Mouse (Mus musculus) liver, adult 2 months (tissue): ENCODE results near the gene Mup12. TPM values are rescaled to one million over a fixed set of nuclear protein-coding genes. Genes with fewer than 3 reads are reported as not detected.
A peak's percentile ranks its signal among the peaks of the same experiment; 100 is the strongest.
"Not testable (repeated sequence)": the region's sequence is repeated elsewhere in the genome, so short reads cannot be mapped to it uniquely, and the experiment has no call there.

Source experiments
- DNase-seq: peaks from one replicate; pipeline ENCODE4 v3.0.0-alpha.2; 2011; ENCODE audit warnings: low read depth, low spot score; ENCODE audit errors: extremely low read depth
- H3K27ac ChIP-seq: fragments of 200-500 bp; replicated peaks from 2 replicates; pipeline ENCODE4 v1.5.1; 2012; ENCODE audit warnings: low read depth, mild to moderate bottlenecking, control low read depth, inconsistent platforms, low read length; ENCODE audit not compliant: insufficient read depth
- H3K27me3 ChIP-seq: fragments of 200-500 bp; 2 replicates; pipeline ENCODE4 v1.6.1; 2012; ENCODE audit warnings: mild to moderate bottlenecking, moderate library complexity, low read length, inconsistent platforms; ENCODE audit not compliant: control insufficient read depth, insufficient read depth
- H3K36me3 ChIP-seq: fragments of 200-500 bp; 2 replicates; pipeline ENCODE4 v1.6.1; 2012; ENCODE audit warnings: low read length, inconsistent platforms; ENCODE audit not compliant: control insufficient read depth, insufficient read depth
- H3K4me1 ChIP-seq: fragments of 200-500 bp; 2 replicates; pipeline ENCODE4 v1.6.1; 2011; ENCODE audit warnings: low read length; ENCODE audit not compliant: control insufficient read depth, insufficient read depth
- H3K4me3 ChIP-seq: fragments of 200-500 bp; 2 replicates; pipeline ENCODE4 v1.5.1; 2011; ENCODE audit warnings: low read depth, mild to moderate bottlenecking, control low read depth, low read length, moderate library complexity; ENCODE audit not compliant: insufficient read depth
- H3K79me2 ChIP-seq: fragments of 200-500 bp; 2 replicates; pipeline ENCODE4 v1.6.1; 2012; ENCODE audit warnings: inconsistent platforms, mild to moderate bottlenecking, low read length, moderate library complexity; ENCODE audit not compliant: control insufficient read depth, insufficient read depth
- H3K9ac ChIP-seq: fragments of 200-500 bp; 2 replicates; pipeline ENCODE4 v1.6.1; 2012; ENCODE audit warnings: low read depth, mild to moderate bottlenecking, control low read depth, inconsistent platforms, low read length
- WGBS: fragments of 180-500 bp; shearing (Covaris S2); methylation state at CpG from one replicate; pipeline ENCODE4 v1.1.7; 2018; 5-methylcytosine and 5-hydroxymethylcytosine counted together
- polyA plus RNA-seq: library from polyadenylated mRNA; depleted of rRNA; stranded (reverse); fragments of >200 nt; gene quantifications from 2 replicates; pipeline ENCODE4 v1.2.3, GENCODE M21; 2012; rRNA removed
- total RNA-seq: library from RNA; depleted of rRNA; stranded (reverse); fragments of >200 nt; gene quantifications from 2 replicates; pipeline ENCODE4 v1.2.3, GENCODE M21; 2014; rRNA removed

Gene Mup12
- total RNA-seq (0.81 and 6.0 TPM in 2 replicates), polyA plus RNA-seq (0.92 and 1.1 TPM in 2 replicates)

- not testable (repeated sequence) for H3K27me3 ChIP-seq, H3K9ac ChIP-seq, H3K36me3 ChIP-seq, H3K79me2 ChIP-seq, H3K4me3 ChIP-seq, H3K4me1 ChIP-seq
- DNase-seq: peak; percentile 6
- WGBS: 44% methylated on average over 3 of the region's 4 CpGs
- H3K27ac ChIP-seq: peak within 1 kb of the TSS; percentile 90
Measured at GRCm38 (mm10) chr4:60741226-60741625, at the start of gene Mup12. Gene Mup12, minus strand, starts transcription at chr4:60741326.

Other genes with a start within 250 kb of the Mup12 start
- 1.0 and 2.9 TPM in 2 replicates for gene Mup1, start 239.4 kb downstream of the Mup12 start, total RNA-seq
- 1.8 and 54.2 TPM in 2 replicates for gene Mup1, start 239.4 kb downstream of the Mup12 start, polyA plus RNA-seq
- gene Mup10, start 159.1 kb downstream of the Mup12 start, total RNA-seq: 15.4 and 53.2 TPM in 2 replicates
- 9.1 and 16.5 TPM in 2 replicates for gene Mup10, start 159.1 kb downstream of the Mup12 start, polyA plus RNA-seq
- 111 and 302 TPM in 2 replicates for gene Mup11, start 78.9 kb downstream of the Mup12 start, total RNA-seq
- 16.4 and 99.2 TPM in 2 replicates for gene Mup11, start 78.9 kb downstream of the Mup12 start, polyA plus RNA-seq
- gene Mup22, start 80.1 kb upstream of the Mup12 start, total RNA-seq: 1,000 and 4,608 TPM in 2 replicates
- gene Mup22, start 80.1 kb upstream of the Mup12 start, polyA plus RNA-seq: 355 and 465 TPM in 2 replicates